Mouse (Mus musculus) heart, embryonic 16.5 days (tissue): ENCODE measurements around the gene Lrrc23. TPM values are rescaled to one million over a fixed set of nuclear protein-coding genes. Genes with fewer than 3 reads are reported as not detected.

Source experiments
- ATAC-seq: fragments of 200-750 bp; cut with Nextera tagmentation; replicated peaks from 2 replicates; pipeline ENCODE4 v1.8.0; 2017; ENCODE audit warnings: moderate number of reproducible peaks; ENCODE audit not compliant: insufficient read depth, low FRiP score; ENCODE audit errors: extremely low read depth
- H3K27ac ChIP-seq: fragments of 300-500 bp; sonication (generic); 2 replicates; pipeline ENCODE4 v1.5.1; 2014; ENCODE audit warnings: mild to moderate bottlenecking, low read length, control low read depth, moderate library complexity
- H3K27me3 ChIP-seq: fragments of 300-500 bp; sonication (generic); 2 replicates; pipeline ENCODE4 v1.6.1; 2014; ENCODE audit warnings: low read length, mixed read lengths; ENCODE audit not compliant: control insufficient read depth, insufficient read depth
- H3K36me3 ChIP-seq: fragments of 300-500 bp; sonication (generic); 2 replicates; pipeline ENCODE4 v1.6.1; 2014; ENCODE audit not compliant: control insufficient read depth, insufficient read depth
- H3K4me1 ChIP-seq: fragments of 300-500 bp; sonication (generic); 2 replicates; pipeline ENCODE4 v1.6.1; 2014; ENCODE audit warnings: low read length, mixed read lengths; ENCODE audit not compliant: control insufficient read depth, insufficient read depth
- H3K4me2 ChIP-seq: fragments of 300-500 bp; sonication (generic); 2 replicates; pipeline ENCODE4 v1.6.1; 2014; ENCODE audit warnings: low read depth, mild to moderate bottlenecking, control low read depth, low read length
- H3K4me3 ChIP-seq: fragments of 300-500 bp; sonication (generic); 2 replicates; pipeline ENCODE4 v1.5.1; 2014; ENCODE audit warnings: mild to moderate bottlenecking, control low read depth, low read length
- H3K9ac ChIP-seq: fragments of 300-500 bp; sonication (generic); 2 replicates; pipeline ENCODE4 v1.6.1; 2014; ENCODE audit warnings: low read length, control low read depth
- H3K9me3 ChIP-seq: fragments of 300-500 bp; sonication (generic); replicated peaks from 2 replicates; pipeline ENCODE4 v1.6.1; 2016; ENCODE audit warnings: low read length; ENCODE audit not compliant: control insufficient read depth
- WGBS: fragments of 180-500 bp; shearing (Covaris S2); extraction: QIAGEN DNeasy Blood & Tissue Kit; methylation state at CpG from one replicate; pipeline ENCODE4 v1.1.7; 2014; 5-methylcytosine and 5-hydroxymethylcytosine counted together
- polyA plus RNA-seq: library from polyadenylated mRNA; unstranded; fragments of >200 nt; fragmentation: Nextera tagmentation; extraction: Ambion mirVana; gene quantifications from 2 replicates; pipeline ENCODE4 v1.2.1, GENCODE M21; 2015

Lrrc23 gene
- polyA plus RNA-seq, 1 experiment from 2014 or later, result 2.5 TPM

DNA sequence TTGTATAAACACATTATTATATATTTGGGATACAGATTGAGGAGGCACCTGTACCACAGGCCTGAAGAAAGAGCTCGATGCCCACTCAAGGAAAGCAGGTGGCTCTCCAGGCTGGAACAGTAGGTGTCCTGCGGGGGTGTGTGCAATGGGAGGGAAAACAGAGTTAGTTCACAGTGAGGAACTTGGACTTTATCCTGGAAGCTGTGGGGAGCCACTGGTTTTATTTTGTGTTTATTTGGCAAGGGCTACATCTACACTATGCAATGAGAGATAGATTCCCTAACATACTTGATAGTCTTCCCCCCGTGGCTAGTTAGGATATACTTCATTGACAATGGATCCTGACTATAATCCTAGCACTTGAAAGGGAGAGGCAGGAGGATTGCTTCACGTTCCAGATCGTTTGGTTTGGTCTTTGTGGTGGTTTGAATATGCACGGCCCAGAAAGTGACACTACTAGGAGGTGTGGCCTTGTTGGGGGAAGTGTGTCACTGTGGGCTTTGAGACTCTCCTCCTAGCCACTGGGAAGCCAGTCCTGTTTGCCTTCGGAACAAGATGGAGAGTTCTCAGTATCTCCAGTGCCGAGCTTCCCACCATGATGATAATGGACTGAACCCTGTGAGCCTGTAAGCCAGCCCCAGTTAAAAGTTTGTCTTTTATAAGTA is 7.4 kb upstream of the Lrrc23 start:
- Histone ChIP-seq H3K9ac (no peak overlapping the region), H3K27me3 (no peaks in the 10 kb centered on the region), H3K4me2 (no peak overlapping the region), H3K4me3 (no peak overlapping the region), H3K9me3 (no peaks in the 10 kb centered on the region), H3K4me1 (peaks cover 2% of the 10 kb centered on the region; the same call in 1 of the 2 replicates), H3K27ac (no peak overlapping the region), H3K36me3 (no peaks in the 10 kb centered on the region)
- no peak for ATAC-seq
- 47% methylated on average over 8 of the region's 8 CpGs for WGBS

- peaks cover 8% of the 10 kb centered on the region; the same call in 1 of the 2 replicates for H3K4me1 ChIP-seq
- peak overlapping the region; percentile 43 for H3K4me3 ChIP-seq
- no peaks in the 10 kb centered on the region for H3K9me3 ChIP-seq
- H3K36me3 ChIP-seq, result no peaks in the 10 kb centered on the region
- WGBS, result 17% methylated on average over 6 of the region's 6 CpGs
- H3K27me3 ChIP-seq, result 0 out of 2 replicates have a peak, but pooled peaks cover 2% of the 10 kb centered on the region
- peak overlapping the region; percentile 56 for H3K4me2 ChIP-seq
- 0 out of 2 replicates have a peak, but pooled peaks have one; percentile 34 for ATAC-seq
- no peak overlapping the region for H3K27ac ChIP-seq
- H3K9ac ChIP-seq, result no peak overlapping the region
Observed at GRCm38 (mm10) chr6:124782436-124782835, 2.9 kb upstream of the Lrrc23 start.

DNA sequence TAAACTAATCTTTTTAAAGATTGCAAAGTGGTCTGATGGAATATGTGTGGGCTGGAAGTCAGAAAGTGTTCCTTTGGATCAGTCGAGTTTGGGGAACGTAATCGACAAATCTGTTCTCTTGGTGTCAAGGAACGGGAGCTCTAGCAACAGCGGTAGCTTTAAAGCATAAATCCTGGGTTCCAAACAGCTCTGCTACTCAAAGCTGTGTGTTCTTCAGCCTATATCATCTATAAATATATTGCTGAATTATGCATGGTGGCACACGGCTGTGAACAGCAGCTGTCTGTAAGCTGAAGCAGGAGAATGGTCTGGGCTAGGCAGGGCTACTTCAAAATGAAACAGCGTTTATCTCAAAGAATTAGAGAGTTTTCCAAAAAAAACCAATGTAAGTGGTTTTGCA is 1.4 kb upstream of the Lrrc23 start:
- no peak overlapping the region for H3K4me2 ChIP-seq
- 84% methylated on average over 7 of the region's 7 CpGs for WGBS
- H3K27ac ChIP-seq, result no peak overlapping the region
- ATAC-seq, result no peak
- no peaks in the 10 kb centered on the region for H3K36me3 ChIP-seq
- H3K9ac ChIP-seq, result no peak overlapping the region
- H3K4me1 ChIP-seq, result peaks cover 8% of the 10 kb centered on the region; the same call in 1 of the 2 replicates
- 0 out of 2 replicates have a peak, but pooled peaks cover 2% of the 10 kb centered on the region for H3K27me3 ChIP-seq
- H3K4me3 ChIP-seq, result no peak overlapping the region
- no peaks in the 10 kb centered on the region for H3K9me3 ChIP-seq

DNA sequence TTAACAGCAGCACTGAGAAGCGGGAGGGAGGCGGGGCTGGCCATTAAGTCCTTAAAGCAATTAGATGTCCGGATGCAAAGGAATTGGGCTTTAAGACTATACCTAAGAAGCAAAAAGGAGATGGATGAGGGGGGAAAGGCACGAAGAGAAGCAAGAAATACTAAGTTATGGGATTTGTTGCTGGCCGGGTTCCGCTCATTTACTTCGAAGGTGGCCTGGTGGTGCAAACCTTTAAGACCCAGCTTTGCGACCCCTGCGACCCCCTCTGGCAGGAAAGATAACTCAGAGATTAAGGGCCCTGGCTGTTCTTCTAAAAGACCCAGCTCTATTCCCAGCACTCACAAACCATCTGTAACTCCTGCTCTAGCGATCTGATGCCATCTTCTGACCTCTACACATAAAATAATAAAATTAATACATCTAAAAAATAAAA is 473 bp upstream of the Lrrc23 start:
- ATAC-seq, result no peak

DNA sequence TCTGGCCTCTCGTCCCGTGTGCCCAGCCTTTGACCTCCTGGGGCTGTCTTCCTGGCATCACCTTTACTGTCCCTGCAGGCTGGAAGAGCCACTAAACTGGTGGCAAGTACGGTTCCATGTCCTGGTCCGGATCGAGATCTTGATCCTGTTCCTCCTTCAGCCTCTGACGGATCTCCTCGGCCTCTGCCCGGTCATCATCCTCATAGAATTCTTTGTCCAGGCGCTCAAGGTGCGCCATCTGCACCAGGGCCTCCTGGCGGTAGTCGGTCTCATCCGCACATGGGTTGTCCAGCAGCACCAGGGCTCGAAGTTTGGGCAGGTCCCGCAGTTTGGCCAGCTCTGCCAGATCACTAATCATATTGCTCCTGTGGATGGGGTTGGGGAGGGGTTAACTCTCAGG is 9.0 kb downstream of the Lrrc23 start:
- 78% methylated on average over 15 of the region's 15 CpGs for WGBS
- no peak overlapping the region for H3K27ac ChIP-seq
- H3K4me3 ChIP-seq, result no peak overlapping the region

More for the DNA sequence above, 473 bp upstream of the Lrrc23 start:
- H3K9me3 ChIP-seq, result no peaks in the 10 kb centered on the region
- no peak overlapping the region for H3K27ac ChIP-seq
- H3K36me3 ChIP-seq, result no peaks in the 10 kb centered on the region
- peak overlapping the region; percentile 61 for H3K4me2 ChIP-seq
- peak overlapping the region; percentile 39 for H3K4me3 ChIP-seq
- 8% methylated on average over 10 of the region's 10 CpGs for WGBS
- peaks cover 8% of the 10 kb centered on the region; the same call in 1 of the 2 replicates for H3K4me1 ChIP-seq
- peak overlapping the region; percentile 7; the same call in 1 of the 2 replicates for H3K9ac ChIP-seq
- 0 out of 2 replicates have a peak, but pooled peaks cover 2% of the 10 kb centered on the region for H3K27me3 ChIP-seq

DNA sequence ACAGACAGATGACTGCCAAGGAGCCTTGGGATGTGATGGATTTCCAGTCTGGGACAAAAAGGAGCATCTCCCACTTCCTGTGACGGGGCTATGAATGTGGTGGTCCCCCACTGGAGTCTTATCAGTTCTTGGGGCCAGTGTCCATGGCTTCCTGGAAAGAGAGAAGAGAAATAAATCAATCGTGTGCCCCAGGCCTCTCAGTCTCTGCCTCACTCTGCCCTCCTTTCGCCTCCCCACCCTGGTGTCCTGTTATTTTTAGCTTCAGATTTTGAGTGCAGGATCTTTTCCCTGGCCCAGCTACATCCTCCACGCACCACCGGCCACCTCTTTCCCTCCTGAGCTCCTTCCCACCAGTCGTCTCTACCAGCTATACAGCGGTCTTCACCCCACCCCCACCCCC is 9.5 kb downstream of the Lrrc23 start:
- Histone ChIP-seq H3K4me1 (peaks cover 8% of the 10 kb centered on the region), H3K4me3 (peak overlapping the region; percentile 66), H3K4me2 (peak overlapping the region; percentile 99), H3K9me3 (no peaks in the 10 kb centered on the region), H3K27me3 (no peaks in the 10 kb centered on the region; the same call in 1 of the 2 replicates), H3K9ac (peak overlapping the region; percentile 75), H3K27ac (no peak overlapping the region), H3K36me3 (no peaks in the 10 kb centered on the region)
- 29% methylated on average over 7 of the region's 7 CpGs for WGBS
- no peak for ATAC-seq

More for the DNA sequence above, 9.0 kb downstream of the Lrrc23 start:
- Histone ChIP-seq H3K4me2 (no peak overlapping the region), H3K9me3 (no peaks in the 10 kb centered on the region), H3K36me3 (no peaks in the 10 kb centered on the region), H3K4me1 (peaks cover 8% of the 10 kb centered on the region), H3K9ac (no peak overlapping the region), H3K27me3 (no peaks in the 10 kb centered on the region; the same call in 1 of the 2 replicates)
- ATAC-seq, result no peak

DNA sequence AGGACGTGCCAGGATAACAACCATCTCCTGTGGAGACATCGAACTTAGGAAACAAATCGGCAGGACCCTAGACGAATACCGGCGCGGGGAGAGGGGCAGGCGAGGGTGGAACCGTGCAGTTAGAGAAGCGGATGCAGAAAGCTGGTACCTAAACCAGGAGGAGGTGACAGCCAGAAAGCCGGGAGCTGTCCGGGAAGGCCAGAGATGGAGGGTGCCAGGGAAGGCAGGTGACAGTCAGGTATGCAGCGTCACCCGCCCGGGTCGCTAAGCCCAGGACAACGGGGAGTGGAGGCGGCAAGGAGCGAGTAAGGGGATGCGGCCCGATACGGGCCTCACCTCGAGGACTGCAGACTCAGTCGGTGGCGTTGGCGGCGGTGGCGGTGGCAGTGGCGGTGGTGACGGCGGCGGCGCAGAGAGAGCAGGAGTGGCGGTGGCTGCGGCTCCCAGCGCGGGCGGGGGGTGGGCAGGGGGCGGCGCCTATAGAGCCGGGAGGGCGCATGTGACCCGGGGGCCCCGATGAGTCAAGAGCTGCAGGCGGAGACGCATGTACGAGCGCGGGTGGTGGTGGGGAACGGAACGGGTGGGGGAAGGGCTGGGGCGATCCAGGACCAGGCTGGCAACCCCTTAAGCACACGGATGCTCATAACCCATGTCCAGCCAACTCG is 10.3 kb downstream of the Lrrc23 start, which contains the start of gene Eno2:
Gene Eno2, minus strand, starts transcription at position 573 of the 665 bp plus-strand sequence.
- peak within 1 kb of the TSS; percentile 99 for H3K4me2 ChIP-seq
- ATAC-seq, result peak; percentile 81
- 2% methylated on average over 50 of the region's 54 CpGs for WGBS
- no peak within 1 kb of the TSS; the same call in 1 of the 2 replicates for H3K27ac ChIP-seq
- H3K4me1 ChIP-seq, result peaks cover 8% of the 10 kb centered on the region
- no peaks in the 10 kb centered on the region; the same call in 1 of the 2 replicates for H3K27me3 ChIP-seq
- H3K4me3 ChIP-seq, result peak within 1 kb of the TSS; percentile 66
- H3K9me3 ChIP-seq, result no peaks in the 10 kb centered on the region
- peak within 1 kb of the TSS; percentile 75 for H3K9ac ChIP-seq
- H3K36me3 ChIP-seq, result no peaks in the 10 kb centered on the region

- Histone ChIP-seq H3K9ac (peak overlapping the region; percentile 75; the same call in 1 of the 2 replicates), H3K4me2 (peak overlapping the region; percentile 99), H3K9me3 (no peaks in the 10 kb centered on the region), H3K4me1 (peaks cover 8% of the 10 kb centered on the region), H3K36me3 (no peaks in the 10 kb centered on the region), H3K4me3 (peak overlapping the region; percentile 66), H3K27ac (no peak overlapping the region), H3K27me3 (no peaks in the 10 kb centered on the region; the same call in 1 of the 2 replicates)
- ATAC-seq, result no peak
- 7% methylated on average over 9 of the region's 9 CpGs for WGBS
Observed at GRCm38 (mm10) chr6:124768704-124769044, 10.9 kb downstream of the Lrrc23 start.
